Mouse (Mus musculus) colon, adult 2 months (tissue): ENCODE data around the gene Scd1. TPM values are rescaled to one million over a fixed set of nuclear protein-coding genes. Genes with fewer than 3 reads are reported as not detected.

Experiments
- polyA plus RNA-seq: library from polyadenylated mRNA; depleted of rRNA; stranded (reverse); fragments of >200 nt; gene quantifications from 2 replicates; pipeline ENCODE4 v1.2.3, GENCODE M21; 2012; rRNA removed

The Scd1 gene
- 121 and 126 TPM in 2 replicates for polyA plus RNA-seq

GRCm38 (mm10) chr19:44407341-44408222 is at the start of gene Scd1:
Scd1 (minus strand) TSS chr19:44407879.

Other genes with a start within 250 kb of the Scd1 start
- gene Pkd2l1, start 215.4 kb downstream of the Scd1 start, polyA plus RNA-seq, result 0.03 TPM in 1 of 2 replicates, not detected in the other
- gene Scd3, start 204.6 kb downstream of the Scd1 start, polyA plus RNA-seq, result 0.14 TPM in 1 of 2 replicates, not detected in the other
- 240 and 383 TPM in 2 replicates for gene Scd2, start 114.2 kb downstream of the Scd1 start, polyA plus RNA-seq
- gene Scd4, start 74.8 kb downstream of the Scd1 start, polyA plus RNA-seq, result 0.25 and 0.27 TPM in 2 replicates
- 0.98 and 1.4 TPM in 2 replicates for gene Wnt8b, start 85.6 kb upstream of the Scd1 start, polyA plus RNA-seq
- 2.4 and 3.0 TPM in 2 replicates for gene Sec31b, start 138.0 kb upstream of the Scd1 start, polyA plus RNA-seq
- gene Gm20538, start 145.0 kb upstream of the Scd1 start, polyA plus RNA-seq, result not detected in 2 replicates
- gene Ndufb8, start 147.6 kb upstream of the Scd1 start, polyA plus RNA-seq, result 639 and 650 TPM in 2 replicates
- gene Hif1an, start 155.0 kb upstream of the Scd1 start, polyA plus RNA-seq, result 13.3 and 16.6 TPM in 2 replicates